In the genomic region with DNA sequence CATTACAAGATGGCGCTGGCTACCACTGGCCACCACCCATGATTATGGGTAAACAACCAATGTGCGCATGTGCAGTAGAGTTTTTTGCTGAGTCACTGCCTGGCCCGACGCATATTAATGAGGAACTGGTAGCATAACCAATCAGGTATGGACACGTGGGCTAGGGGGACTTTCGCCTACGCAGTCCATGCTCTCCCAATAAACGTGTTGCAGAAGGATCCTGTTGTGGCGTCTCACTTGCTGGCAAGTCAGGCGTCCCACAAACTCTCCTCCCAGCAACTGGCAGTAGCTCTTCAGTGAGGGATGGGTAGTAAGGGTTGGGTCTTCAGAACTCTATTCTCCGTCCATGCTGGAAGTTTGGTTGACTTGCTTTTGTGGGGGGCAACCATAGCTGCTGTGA, we compare ENCODE assay signal across 18 mouse cellular contexts. TPM values are rescaled to one million over a fixed set of nuclear protein-coding genes. Genes with fewer than 3 reads are reported as not detected.
"Had no signal": no experiment of that assay in that cellular context is flagged by ENCODE, and none has a peak within 500 bp of the region (broad histone marks: within the 10 kb centered on the region; RNA-seq: fewer than 3 reads in every experiment).

No protein-coding gene starts in this region.

RNA-seq across cellular contexts. Expression of a gene that starts 4.4 kb away (rescaled TPM):
- polyA plus RNA-seq: embryonic facial prominence, embryonic 10.5 days; embryonic facial prominence, embryonic 11.5 days; embryonic facial prominence, embryonic 12.5 days; embryonic facial prominence, embryonic 13.5 days; embryonic facial prominence, embryonic 14.5 days; embryonic facial prominence, embryonic 15.5 days; erythroblast, embryonic 14.5 days; forebrain, embryonic 10.5 days; forebrain, embryonic 11.5 days; forebrain, embryonic 12.5 days; forebrain, embryonic 13.5 days; forebrain, embryonic 14.5 days; forebrain, embryonic 15.5 days; forebrain, embryonic 16.5 days; forebrain, postnatal 0 days; heart, adult 2 months had no signal

RNA-seq across cellular contexts. Expression of a gene that starts 8.7 kb away (rescaled TPM):
- polyA plus RNA-seq: cortical plate, adult 2 months; embryonic facial prominence, embryonic 10.5 days; embryonic facial prominence, embryonic 11.5 days; embryonic facial prominence, embryonic 12.5 days; embryonic facial prominence, embryonic 13.5 days; embryonic facial prominence, embryonic 14.5 days; embryonic facial prominence, embryonic 15.5 days; erythroblast, embryonic 14.5 days; forebrain, embryonic 10.5 days; forebrain, embryonic 11.5 days; forebrain, embryonic 12.5 days; forebrain, embryonic 13.5 days; forebrain, embryonic 14.5 days; forebrain, embryonic 15.5 days; forebrain, embryonic 16.5 days; forebrain, postnatal 0 days; frontal cortex, adult 2 months had no signal

RNA-seq across cellular contexts. Expression of a gene that starts 34.2 kb away (rescaled TPM):
- polyA plus RNA-seq: erythroblast, embryonic 14.5 days had no signal
